Mouse (Mus musculus) stomach, postnatal 0 days (tissue): ENCODE results near the gene Zbtb21.

ENCODE experiments used
- CTCF ChIP-seq: IDR thresholded peaks from 2 replicates; pipeline ENCODE4 v1.5.1; 2016; ENCODE audit warnings: antibody characterized with exemption, low read depth, mild to moderate bottlenecking, moderate library complexity
- EP300 ChIP-seq: optimal IDR thresholded peaks from 2 replicates; pipeline ENCODE3; 2016; ENCODE audit warnings: antibody characterized with exemption

- TF ChIP-seq CTCF (no peak), EP300 (no peak)
These were observed 35.0 kb downstream of the Zbtb21 start for GRCm38 (mm10) chr16:97927331-97927938.
